Mouse (Mus musculus): ENCODE results near the gene Ccnf. TPM values are rescaled to one million over a fixed set of nuclear protein-coding genes. Genes with fewer than 3 reads are reported as not detected.

Ccnf gene
- 1 to 10 TPM in 1 of 2 experiments, under 1 TPM in 1; 0.71 to 2.7 TPM for polyA plus RNA-seq (2017; shearing (Covaris generic))

DNA sequence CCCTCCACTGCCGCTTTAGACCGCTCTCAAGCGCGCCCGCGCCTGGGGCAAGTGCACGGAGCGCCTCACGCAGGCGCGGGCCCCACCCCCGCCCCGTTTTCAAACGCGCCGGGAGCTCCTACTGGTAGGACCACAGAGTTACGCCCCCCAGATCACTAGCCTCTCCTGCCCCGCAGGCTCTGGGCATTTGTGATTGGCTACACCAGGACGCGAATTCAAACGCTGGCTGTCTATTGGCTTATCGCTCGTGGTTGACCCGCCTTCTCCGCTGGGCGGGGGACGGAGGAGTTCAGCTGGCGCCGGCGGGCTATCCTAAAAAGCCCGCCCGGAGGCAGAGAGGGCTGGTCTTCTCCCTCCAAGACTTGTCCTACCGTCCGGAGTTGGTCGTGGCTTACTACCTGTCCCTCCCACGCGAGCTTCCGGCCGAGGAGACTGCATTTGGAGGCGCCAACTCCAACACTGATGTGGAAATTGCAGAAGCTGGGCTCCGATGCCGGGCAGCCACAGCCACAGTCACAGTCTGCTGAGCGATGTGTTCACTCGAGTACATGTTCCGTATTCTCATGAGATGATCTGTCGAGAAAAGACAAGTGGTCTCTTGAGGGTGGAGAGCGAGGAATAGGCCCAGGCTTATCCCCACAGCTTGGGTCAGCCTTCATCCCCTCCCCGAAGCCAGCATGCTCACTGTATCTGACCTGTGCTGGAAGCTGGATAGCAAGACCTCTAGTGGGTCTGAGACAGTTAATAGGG lies at the start of gene Ccnf:
Gene Ccnf (minus strand): TSS at position 165 of the 750 bp plus-strand sequence.

GRCm38 (mm10) chr17:24220435-24221411 lies 30.6 kb downstream of the Ccnf start, which contains the start of gene Tedc2:
Tedc2 (minus strand) TSS chr17:24220851.

GRCm38 (mm10) chr17:24209043-24209915 lies 42.0 kb downstream of the Ccnf start, which contains the start of gene Ntn3:
Ntn3 (minus strand) TSS chr17:24209531.

DNA sequence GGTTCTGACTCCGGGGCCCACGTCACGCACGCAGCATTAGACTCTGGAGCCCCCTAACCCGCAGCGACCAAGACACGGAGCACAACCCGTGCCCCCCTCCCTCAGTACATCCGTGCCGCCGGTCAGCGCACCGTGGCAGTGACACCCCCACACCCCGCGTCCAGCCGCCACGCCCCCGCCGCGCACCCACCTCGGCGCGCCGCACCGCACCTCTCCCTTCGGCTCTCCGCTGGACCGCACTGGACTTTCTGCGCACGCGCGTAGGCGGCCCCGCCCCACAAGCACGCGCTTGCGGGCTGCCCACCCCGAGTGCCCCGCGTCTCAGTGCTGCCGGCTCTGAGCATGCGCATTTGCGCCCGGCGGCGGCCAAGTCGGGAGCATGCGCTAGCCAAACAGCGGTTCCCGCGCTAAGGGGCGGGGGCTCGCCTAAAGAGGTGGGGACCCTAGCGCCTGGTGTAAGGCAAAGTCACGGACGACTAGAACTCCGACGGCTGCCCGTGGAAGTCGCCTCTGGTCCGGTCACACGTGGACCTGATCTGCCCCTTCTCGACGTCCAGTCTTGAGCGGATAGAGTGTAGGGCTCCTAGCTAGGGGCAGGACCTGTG lies 45.9 kb downstream of the Ccnf start, which contains the start of gene Tbc1d24:
Gene Tbc1d24 (minus strand): TSS at position 279 of the 605 bp plus-strand sequence.

Other genes with a start within 250 kb of the Ccnf start
- gene Prss27, start 213.3 kb downstream of the Ccnf start, polyA plus RNA-seq (2017; shearing (Covaris generic)) = 1 to 10 TPM in 1 of 2 experiments, under 1 TPM in 1; 0.58 to 2.5 TPM
- 10 to 100 TPM; 22.2 to 27.8 TPM for gene Kctd5, start 178.0 kb downstream of the Ccnf start, polyA plus RNA-seq (2017; shearing (Covaris generic))
- 10 to 100 TPM; 39.9 to 43.6 TPM for gene Pdpk1, start 100.6 kb downstream of the Ccnf start, polyA plus RNA-seq (2017; shearing (Covaris generic))
- 10 to 100 TPM; 33.0 to 37.4 TPM for gene Amdhd2, start 87.7 kb downstream of the Ccnf start, polyA plus RNA-seq (2017; shearing (Covaris generic))
- 100 to 1,000 TPM; 291 to 333 TPM for gene Atp6v0c, start 81.8 kb downstream of the Ccnf start, polyA plus RNA-seq (2017; shearing (Covaris generic))
- 1 to 10 TPM in 1 of 2 experiments, under 1 TPM in 1; 0.75 to 4.4 TPM for gene Tbc1d24, start 45.9 kb downstream of the Ccnf start, polyA plus RNA-seq (2017; shearing (Covaris generic))
- gene Ntn3, start 42.0 kb downstream of the Ccnf start, polyA plus RNA-seq (2017; shearing (Covaris generic)) = under 1 TPM; 0.07 to 0.84 TPM
- 1 to 10 TPM; 4.0 to 5.1 TPM for gene Tedc2, start 30.6 kb downstream of the Ccnf start, polyA plus RNA-seq (2017; shearing (Covaris generic))
- under 1 TPM; 0.20 to 0.24 TPM for gene Abca17, start 99.6 kb upstream of the Ccnf start, polyA plus RNA-seq (2017; shearing (Covaris generic))
- 10 to 100 TPM; 28.9 to 30.9 TPM for gene Abca3, start 100.5 kb upstream of the Ccnf start, polyA plus RNA-seq (2017; shearing (Covaris generic))
- 100 to 1,000 TPM; 167 to 196 TPM for gene Rnps1, start 163.1 kb upstream of the Ccnf start, polyA plus RNA-seq (2017; shearing (Covaris generic))
- 100 to 1,000 TPM in 1 of 2 experiments, 10 to 100 TPM in 1; 73.6 to 103 TPM for gene Eci1, start 175.2 kb upstream of the Ccnf start, polyA plus RNA-seq (2017; shearing (Covaris generic))
- 10 to 100 TPM in 1 of 2 experiments, 1 to 10 TPM in 1; 4.8 to 10.4 TPM for gene Dnase1l2, start 191.6 kb upstream of the Ccnf start, polyA plus RNA-seq (2017; shearing (Covaris generic))
- 100 to 1,000 TPM; 101 to 133 TPM for gene E4f1, start 218.8 kb upstream of the Ccnf start, polyA plus RNA-seq (2017; shearing (Covaris generic))
- gene Pgp, start 218.9 kb upstream of the Ccnf start, polyA plus RNA-seq (2017; shearing (Covaris generic)) = 10 to 100 TPM; 40.5 to 44.7 TPM
- gene Bricd5, start 222.4 kb upstream of the Ccnf start, polyA plus RNA-seq (2017; shearing (Covaris generic)) = under 1 TPM in 1 of 2 experiments, not detected in 1; 0.55 TPM
- 10 to 100 TPM; 20.4 to 29.8 TPM for gene Mlst8, start 227.6 kb upstream of the Ccnf start, polyA plus RNA-seq (2017; shearing (Covaris generic))
- gene Caskin1, start 237.1 kb upstream of the Ccnf start, polyA plus RNA-seq (2017; shearing (Covaris generic)) = 1 to 10 TPM in 1 of 2 experiments, under 1 TPM in 1; 0.68 to 6.5 TPM

All from inflammation-experienced regulatory T-cells (primary cell).